Mouse (Mus musculus) left cerebral cortex, postnatal 10 days (tissue): ENCODE data around the gene Slc27a4. TPM values are rescaled to one million over a fixed set of nuclear protein-coding genes. Genes with fewer than 3 reads are reported as not detected.
A peak's percentile ranks its signal among the peaks of the same experiment; 100 is the strongest.

ENCODE experiments used
- DNase-seq, 2 experiments: peaks; one replicate each; pipeline ENCODE4 v3.0.0; 2021 to 2022; ENCODE audit warnings: low spot score in 2 of 2, mixed read lengths in 1 of 2; ENCODE audit errors: extremely low spot score in 1 of 2
- intact Hi-C: fragments of 180-260 bp; cut with DNase I; formaldehyde crosslinking; loops from one replicate; pipeline ENCODE4 v1.15.1; 2025
- microRNA-seq: library from miRNA; unstranded; fragments of <30 nt; microRNA quantifications from one replicate; pipeline ENCODE4 v1.2.0, GENCODE M21; 2022
- total RNA-seq, 2 experiments: library from RNA; stranded (reverse); gene quantifications; 2 replicates each; pipeline ENCODE4 v1.2.3; 2021

Slc27a4 gene
- total RNA-seq, 2 experiments from 2014 or later: 96.5 to 100.0 TPM

GRCm38 (mm10) chr2:29849841-29850480 is 47.5 kb downstream of the Slc27a4 start:
- DNase-seq: peak in 1 of 2 experiments; percentile 60
- intact Hi-C loops: no loop called here

- no peak for DNase-seq
- intact Hi-C loops: no loop called here
These were observed 50.6 kb downstream of the Slc27a4 start for GRCm38 (mm10) chr2:29852957-29853485.

- no peak for DNase-seq
- intact Hi-C loops: no loop called here
These were observed 51.3 kb downstream of the Slc27a4 start for GRCm38 (mm10) chr2:29853736-29854135.

GRCm38 (mm10) chr2:29855585-29856210 is 53.3 kb downstream of the Slc27a4 start:
- intact Hi-C loops: no loop called here
- DNase-seq: no peak

GRCm38 (mm10) chr2:29856451-29857260 is 54.2 kb downstream of the Slc27a4 start:
- DNase-seq: peak in 1 of 2 experiments; percentile 26
- intact Hi-C loops: no loop called here

- DNase-seq: no peak
- intact Hi-C loops: no loop called here
These were observed 54.9 kb downstream of the Slc27a4 start for GRCm38 (mm10) chr2:29857341-29857740.

GRCm38 (mm10) chr2:29857967-29858366 is 55.5 kb downstream of the Slc27a4 start:
- no peak for DNase-seq
- intact Hi-C loops: loop anchor here (2.0 kb wide), 1 partner anchor 39 kb away; no protein-coding TSS in a partner anchor

GRCm38 (mm10) chr2:29858748-29859473 is 56.5 kb downstream of the Slc27a4 start:
- peak in 1 of 2 experiments; percentile 57 for DNase-seq
- intact Hi-C loops: loop anchor here (2.0 kb wide), 1 partner anchor 40 kb away; no protein-coding TSS in a partner anchor

GRCm38 (mm10) chr2:29865125-29865524 is 62.7 kb downstream of the Slc27a4 start:
- intact Hi-C loops: no loop called here
- DNase-seq: no peak

Small RNA genes within 50 kb of the gene (microRNA-seq; reads per million reads assigned to microRNA genes)
- gene Mir219a-2 (not detected), gene Mir219b (not detected)

Other genes with a start within 250 kb of the Slc27a4 start
- 100 to 1,000 TPM; 126 to 127 TPM for gene Rapgef1, start 182.9 kb upstream of the Slc27a4 start, total RNA-seq
- gene Gm13420, start 50.9 kb upstream of the Slc27a4 start, total RNA-seq: 1 to 10 TPM; 2.5 to 2.8 TPM
- not detected for gene Gm13547, start 43.3 kb upstream of the Slc27a4 start, total RNA-seq
- gene Coq4, start 15.1 kb upstream of the Slc27a4 start, total RNA-seq: 10 to 100 TPM; 34.2 to 38.6 TPM
- 10 to 100 TPM; 45.9 to 57.2 TPM for gene Trub2, start 14.1 kb upstream of the Slc27a4 start, total RNA-seq
- gene Urm1, start 17.4 kb downstream of the Slc27a4 start, total RNA-seq: 10 to 100 TPM; 54.7 to 61.8 TPM
- 10 to 100 TPM; 13.2 to 13.4 TPM for gene Cercam, start 66.5 kb downstream of the Slc27a4 start, total RNA-seq
- 100 to 1,000 TPM; 106 to 118 TPM for gene Odf2, start 86.6 kb downstream of the Slc27a4 start, total RNA-seq
- gene Gle1, start 132.8 kb downstream of the Slc27a4 start, total RNA-seq: 10 to 100 TPM; 40.8 to 46.6 TPM
- gene Sptan1, start 162.9 kb downstream of the Slc27a4 start, total RNA-seq: 1,000 to 10,000 TPM; 1,035 to 1,062 TPM
- gene Wdr34, start 246.2 kb downstream of the Slc27a4 start, total RNA-seq: 10 to 100 TPM; 50.0 to 52.1 TPM